In the genomic region with DNA sequence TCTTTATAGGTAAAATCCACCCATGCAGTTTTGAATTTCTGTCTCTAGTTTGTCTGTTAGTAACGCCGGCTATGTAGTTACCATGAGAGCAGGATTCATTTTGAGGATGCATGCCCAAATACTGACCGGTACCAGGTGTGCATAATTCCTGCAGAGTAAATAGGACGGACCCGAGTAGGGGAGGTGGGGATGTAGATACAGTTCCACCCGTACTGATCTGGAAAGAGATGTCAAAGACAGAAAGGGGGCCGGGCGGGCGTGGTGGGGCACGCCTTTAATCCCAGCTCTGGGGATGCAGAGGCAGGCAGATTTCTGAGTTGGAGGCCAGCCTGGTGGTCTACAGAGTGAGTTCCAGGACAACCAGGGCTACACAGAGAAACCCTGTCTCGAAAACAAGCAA, we compare ENCODE assay signal across 8 mouse cellular contexts. TPM values are rescaled to one million over a fixed set of nuclear protein-coding genes. Genes with fewer than 3 reads are reported as not detected.
DNase-seq lines count a peak whose midpoint lies in the region; ATAC-seq and TF ChIP-seq lines count a peak whose summit lies in the region.

No protein-coding gene starts in this region.

- peaks cover 27% of the 10 kb centered on the region for H3K4me1 ChIP-seq in kidney, embryonic 15.5 days
- peaks cover 10% of the 10 kb centered on the region for H3K4me1 ChIP-seq in bone marrow macrophage, adult 2 months (ENCODE audit: control insufficient read depth, insufficient read depth, low read length)
- peaks cover 29% of the 10 kb centered on the region for H3K4me1 ChIP-seq in hindbrain, embryonic 15.5 days (replicated peaks)
- peaks cover 12% of the 10 kb centered on the region for H3K4me1 ChIP-seq in midbrain, embryonic 16.5 days (ENCODE audit: control insufficient read depth, insufficient read depth, low read length)

- H3K4me2 ChIP-seq in kidney, embryonic 15.5 days: peak overlapping the region; percentile 74
- H3K4me2 ChIP-seq in hindbrain, embryonic 15.5 days: peak overlapping the region; percentile 63
- H3K4me2 ChIP-seq in midbrain, embryonic 16.5 days (ENCODE audit: low read length): peak overlapping the region; percentile 65

- H3K27me3 ChIP-seq in kidney, embryonic 15.5 days: no peaks in the 10 kb centered on the region
- H3K27me3 ChIP-seq in hindbrain, embryonic 15.5 days: no peaks in the 10 kb centered on the region
- H3K27me3 ChIP-seq in midbrain, embryonic 16.5 days (ENCODE audit: control insufficient read depth, insufficient read depth, low read depth, low read length): no peaks in the 10 kb centered on the region

- no peaks in the 10 kb centered on the region for H3K9me3 ChIP-seq in kidney, embryonic 15.5 days (replicated peaks)
- no peaks in the 10 kb centered on the region for H3K9me3 ChIP-seq in hindbrain, embryonic 15.5 days
- no peaks in the 10 kb centered on the region for H3K9me3 ChIP-seq in midbrain, embryonic 16.5 days (replicated peaks; ENCODE audit: control insufficient read depth, low read length, poor library complexity, severe bottlenecking)

- TF ChIP-seq POLR2A in bone marrow macrophage, adult 2 months (IDR thresholded peaks at IDR 0.05; ENCODE audit: borderline replicate concordance, low read depth, low read length): no peak

- H3K4me3 ChIP-seq in kidney, embryonic 15.5 days (replicated peaks): peak overlapping the region; percentile 76
- peak overlapping the region; percentile 69 for H3K4me3 ChIP-seq in bone marrow macrophage, adult 2 months (ENCODE audit: insufficient read depth, low read length)
- H3K4me3 ChIP-seq in hindbrain, embryonic 15.5 days: peak overlapping the region; percentile 59
- H3K4me3 ChIP-seq in midbrain, embryonic 16.5 days (ENCODE audit: low read depth, low read length): peak overlapping the region; percentile 59

- WGBS in kidney, embryonic 15.5 days: 13% methylated on average over 11 of the region's 11 CpGs
- 18% methylated on average over 11 of the region's 11 CpGs for WGBS in hindbrain, embryonic 15.5 days
- 21% methylated on average over 11 of the region's 11 CpGs for WGBS in midbrain, embryonic 16.5 days

- no peak for DNase-seq in kidney, adult 11 months
- no peak for DNase-seq in adrenal gland, postnatal 10 days
- no peak for DNase-seq in adrenal gland, postnatal 25 days
- no peak for DNase-seq in right cerebral cortex, adult 18-20 months

- no peak for ATAC-seq in kidney, embryonic 15.5 days (replicated peaks; ENCODE audit: low FRiP score)
- ATAC-seq in hindbrain, embryonic 15.5 days (ENCODE audit: low FRiP score, low read depth): no peak
- ATAC-seq in midbrain, embryonic 16.5 days: no peak

- H3K27ac ChIP-seq in kidney, embryonic 15.5 days: peak overlapping the region; percentile 93
- H3K27ac ChIP-seq in bone marrow macrophage, adult 2 months (ENCODE audit: insufficient read depth, low read depth, low read length): peak overlapping the region; percentile 48
- H3K27ac ChIP-seq in hindbrain, embryonic 15.5 days (replicated peaks): peak overlapping the region; percentile 79
- peak overlapping the region; percentile 66; the same call in 1 of the 2 replicates for H3K27ac ChIP-seq in midbrain, embryonic 16.5 days (ENCODE audit: low read length)

- peaks cover 29% of the 10 kb centered on the region for H3K36me3 ChIP-seq in kidney, embryonic 15.5 days
- H3K36me3 ChIP-seq in hindbrain, embryonic 15.5 days: peaks cover 16% of the 10 kb centered on the region
- H3K36me3 ChIP-seq in midbrain, embryonic 16.5 days (ENCODE audit: control insufficient read depth, insufficient read depth, low read length): peaks cover 3% of the 10 kb centered on the region; the same call in 1 of the 2 replicates

- no peak for TF ChIP-seq CTCF in bone marrow macrophage, adult 2 months (IDR thresholded peaks at IDR 0.05; ENCODE audit: low read depth, low read length)

- peak overlapping the region; percentile 68 for H3K9ac ChIP-seq in kidney, embryonic 15.5 days
- H3K9ac ChIP-seq in hindbrain, embryonic 15.5 days: peak overlapping the region; percentile 40
- peak overlapping the region; percentile 47 for H3K9ac ChIP-seq in midbrain, embryonic 16.5 days (ENCODE audit: low read depth, low read length)

RNA-seq across cellular contexts. Expression of gene Mdc1, which starts 0.7 kb away (rescaled TPM):
- 16.5 TPM in 2 replicates for polyA plus RNA-seq in kidney, embryonic 15.5 days (2015; fragmentation: Nextera tagmentation; extraction: Ambion mirVana)
- polyA plus RNA-seq in bone marrow macrophage, adult 2 months (2012; ENCODE audit: insufficient read depth, insufficient read length, missing spikeins): 16.1 and 17.7 TPM in 2 replicates
- 10.0 and 10.5 TPM in 2 replicates for polyA plus RNA-seq in hindbrain, embryonic 15.5 days (2015; fragmentation: Nextera tagmentation; extraction: Ambion mirVana)
- polyA plus RNA-seq in midbrain, embryonic 16.5 days (2015; fragmentation: Nextera tagmentation; extraction: Ambion mirVana): 8.6 and 10.3 TPM in 2 replicates
- 10 to 100 TPM; 21.9 to 27.1 TPM for total RNA-seq in adrenal gland, postnatal 10 days (2021)
- 30.1 and 31.1 TPM in 2 replicates for total RNA-seq in adrenal gland, postnatal 25 days (2021)

RNA-seq across cellular contexts. Expression of gene Tubb5, which starts 3.9 kb away (rescaled TPM):
- polyA plus RNA-seq in kidney, embryonic 15.5 days (2015; fragmentation: Nextera tagmentation; extraction: Ambion mirVana): 951 and 997 TPM in 2 replicates
- polyA plus RNA-seq in bone marrow macrophage, adult 2 months (2012; ENCODE audit: insufficient read depth, insufficient read length, missing spikeins): 481 and 519 TPM in 2 replicates
- 1,681 and 1,706 TPM in 2 replicates for polyA plus RNA-seq in hindbrain, embryonic 15.5 days (2015; fragmentation: Nextera tagmentation; extraction: Ambion mirVana)
- 1,852 and 1,913 TPM in 2 replicates for polyA plus RNA-seq in midbrain, embryonic 16.5 days (2015; fragmentation: Nextera tagmentation; extraction: Ambion mirVana)
- 100 to 1,000 TPM; 351 to 404 TPM for total RNA-seq in adrenal gland, postnatal 10 days (2021)
- total RNA-seq in adrenal gland, postnatal 25 days (2021): 192 and 221 TPM in 2 replicates

RNA-seq across cellular contexts. Expression of gene Flot1, which starts 19.0 kb away (rescaled TPM):
- 42.3 and 44.6 TPM in 2 replicates for polyA plus RNA-seq in kidney, embryonic 15.5 days (2015; fragmentation: Nextera tagmentation; extraction: Ambion mirVana)
- 52.7 and 69.3 TPM in 2 replicates for polyA plus RNA-seq in bone marrow macrophage, adult 2 months (2012; ENCODE audit: insufficient read depth, insufficient read length, missing spikeins)
- polyA plus RNA-seq in hindbrain, embryonic 15.5 days (2015; fragmentation: Nextera tagmentation; extraction: Ambion mirVana): 111 and 116 TPM in 2 replicates
- polyA plus RNA-seq in midbrain, embryonic 16.5 days (2015; fragmentation: Nextera tagmentation; extraction: Ambion mirVana): 102 and 104 TPM in 2 replicates
- 10 to 100 TPM; 54.6 to 70.8 TPM for total RNA-seq in adrenal gland, postnatal 10 days (2021)
- 61.0 and 94.1 TPM in 2 replicates for total RNA-seq in adrenal gland, postnatal 25 days (2021)

RNA-seq across cellular contexts. Expression of gene Nrm, which starts 19.1 kb away (rescaled TPM):
- polyA plus RNA-seq in kidney, embryonic 15.5 days (2015; fragmentation: Nextera tagmentation; extraction: Ambion mirVana): 58.0 and 65.7 TPM in 2 replicates
- polyA plus RNA-seq in bone marrow macrophage, adult 2 months (2012; ENCODE audit: insufficient read depth, insufficient read length, missing spikeins): 31.7 and 33.1 TPM in 2 replicates
- 22.1 and 22.6 TPM in 2 replicates for polyA plus RNA-seq in hindbrain, embryonic 15.5 days (2015; fragmentation: Nextera tagmentation; extraction: Ambion mirVana)
- polyA plus RNA-seq in midbrain, embryonic 16.5 days (2015; fragmentation: Nextera tagmentation; extraction: Ambion mirVana): 13.5 and 14.6 TPM in 2 replicates
- total RNA-seq in adrenal gland, postnatal 10 days (2021): 10 to 100 TPM; 12.7 to 18.3 TPM
- 8.7 and 9.8 TPM in 2 replicates for total RNA-seq in adrenal gland, postnatal 25 days (2021)

RNA-seq across cellular contexts. Expression of gene Ier3, which starts 20.5 kb away (rescaled TPM):
- 25.3 and 25.4 TPM in 2 replicates for polyA plus RNA-seq in kidney, embryonic 15.5 days (2015; fragmentation: Nextera tagmentation; extraction: Ambion mirVana)
- polyA plus RNA-seq in bone marrow macrophage, adult 2 months (2012; ENCODE audit: insufficient read depth, insufficient read length, missing spikeins): 40.6 and 46.7 TPM in 2 replicates
- polyA plus RNA-seq in hindbrain, embryonic 15.5 days (2015; fragmentation: Nextera tagmentation; extraction: Ambion mirVana): 12.7 and 16.3 TPM in 2 replicates
- polyA plus RNA-seq in midbrain, embryonic 16.5 days (2015; fragmentation: Nextera tagmentation; extraction: Ambion mirVana): 8.9 and 10.5 TPM in 2 replicates
- 10 to 100 TPM in 1 of 2 experiments, 1 to 10 TPM in 1; 7.6 to 19.0 TPM for total RNA-seq in adrenal gland, postnatal 10 days (2021)
- total RNA-seq in adrenal gland, postnatal 25 days (2021): 7.6 and 11.7 TPM in 2 replicates
